Mouse (Mus musculus) liver, adult 2 months (tissue): ENCODE results near the gene Kdr. TPM values are rescaled to one million over a fixed set of nuclear protein-coding genes. Genes with fewer than 3 reads are reported as not detected.

Source experiments
- DNase-seq: peaks from one replicate; pipeline ENCODE4 v3.0.0-alpha.2; 2011; ENCODE audit warnings: low read depth, low spot score; ENCODE audit errors: extremely low read depth
- H3K27ac ChIP-seq: fragments of 200-500 bp; replicated peaks from 2 replicates; pipeline ENCODE4 v1.5.1; 2012; ENCODE audit warnings: low read depth, mild to moderate bottlenecking, control low read depth, inconsistent platforms, low read length; ENCODE audit not compliant: insufficient read depth
- H3K27me3 ChIP-seq: fragments of 200-500 bp; 2 replicates; pipeline ENCODE4 v1.6.1; 2012; ENCODE audit warnings: mild to moderate bottlenecking, moderate library complexity, low read length, inconsistent platforms; ENCODE audit not compliant: control insufficient read depth, insufficient read depth
- H3K36me3 ChIP-seq: fragments of 200-500 bp; 2 replicates; pipeline ENCODE4 v1.6.1; 2012; ENCODE audit warnings: low read length, inconsistent platforms; ENCODE audit not compliant: control insufficient read depth, insufficient read depth
- H3K4me1 ChIP-seq: fragments of 200-500 bp; 2 replicates; pipeline ENCODE4 v1.6.1; 2011; ENCODE audit warnings: low read length; ENCODE audit not compliant: control insufficient read depth, insufficient read depth
- H3K4me3 ChIP-seq: fragments of 200-500 bp; 2 replicates; pipeline ENCODE4 v1.5.1; 2011; ENCODE audit warnings: low read depth, mild to moderate bottlenecking, control low read depth, low read length, moderate library complexity; ENCODE audit not compliant: insufficient read depth
- H3K79me2 ChIP-seq: fragments of 200-500 bp; 2 replicates; pipeline ENCODE4 v1.6.1; 2012; ENCODE audit warnings: inconsistent platforms, mild to moderate bottlenecking, low read length, moderate library complexity; ENCODE audit not compliant: control insufficient read depth, insufficient read depth
- H3K9ac ChIP-seq: fragments of 200-500 bp; 2 replicates; pipeline ENCODE4 v1.6.1; 2012; ENCODE audit warnings: low read depth, mild to moderate bottlenecking, control low read depth, inconsistent platforms, low read length
- CTCF ChIP-seq: fragments of 200-500 bp; IDR thresholded peaks from 2 replicates; pipeline ENCODE4 v1.5.1; 2011; ENCODE audit warnings: low read depth, low read length, control low read depth
- POLR2A ChIP-seq: fragments of 200-500 bp; IDR thresholded peaks from 2 replicates; pipeline ENCODE4 v1.6.1; 2011; ENCODE audit warnings: low read length, control low read depth; ENCODE audit not compliant: insufficient read depth; ENCODE audit errors: extremely low read depth
- WGBS: fragments of 180-500 bp; shearing (Covaris S2); methylation state at CpG from one replicate; pipeline ENCODE4 v1.1.7; 2018; 5-methylcytosine and 5-hydroxymethylcytosine counted together
- polyA plus RNA-seq: library from polyadenylated mRNA; depleted of rRNA; stranded (reverse); fragments of >200 nt; gene quantifications from 2 replicates; pipeline ENCODE4 v1.2.3, GENCODE M21; 2012; rRNA removed
- total RNA-seq: library from RNA; depleted of rRNA; stranded (reverse); fragments of >200 nt; gene quantifications from 2 replicates; pipeline ENCODE4 v1.2.3, GENCODE M21; 2014; rRNA removed

The Kdr gene
- total and polyA plus RNA-seq, 2 experiments, result 7.8 to 33.4 TPM

DNA sequence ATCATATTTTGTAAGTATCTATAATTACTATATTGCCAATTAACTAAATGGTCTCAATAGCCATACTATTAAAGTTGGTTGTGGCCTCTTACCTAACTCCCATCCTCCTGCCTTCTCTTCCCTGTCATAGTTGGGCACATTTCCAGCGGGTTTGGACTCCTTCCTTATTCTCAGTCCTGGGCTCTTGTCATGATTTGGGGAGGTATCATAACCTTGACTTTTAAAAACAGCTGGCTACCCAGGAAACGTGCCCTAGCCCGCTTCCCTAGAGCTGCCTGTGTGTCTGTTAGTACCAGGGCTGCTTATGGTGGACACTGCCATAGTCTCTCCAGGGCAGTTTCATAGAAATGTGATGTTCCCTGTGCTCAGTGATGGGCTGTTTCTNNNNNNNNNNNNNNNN, 82.9 kb downstream of the Kdr start:
- Histone ChIP-seq H3K79me2 (no peaks in the 10 kb centered on the region), H3K9ac (no peak overlapping the region), H3K4me3 (no peak overlapping the region), H3K27ac (no peak overlapping the region), H3K4me1 (no peaks in the 10 kb centered on the region), H3K27me3 (no peaks in the 10 kb centered on the region), H3K36me3 (no peaks in the 10 kb centered on the region)
- 75% methylated on average over 3 of the region's 3 CpGs for WGBS
- no peak for DNase-seq
- no peak for TF ChIP-seq POLR2A

DNA sequence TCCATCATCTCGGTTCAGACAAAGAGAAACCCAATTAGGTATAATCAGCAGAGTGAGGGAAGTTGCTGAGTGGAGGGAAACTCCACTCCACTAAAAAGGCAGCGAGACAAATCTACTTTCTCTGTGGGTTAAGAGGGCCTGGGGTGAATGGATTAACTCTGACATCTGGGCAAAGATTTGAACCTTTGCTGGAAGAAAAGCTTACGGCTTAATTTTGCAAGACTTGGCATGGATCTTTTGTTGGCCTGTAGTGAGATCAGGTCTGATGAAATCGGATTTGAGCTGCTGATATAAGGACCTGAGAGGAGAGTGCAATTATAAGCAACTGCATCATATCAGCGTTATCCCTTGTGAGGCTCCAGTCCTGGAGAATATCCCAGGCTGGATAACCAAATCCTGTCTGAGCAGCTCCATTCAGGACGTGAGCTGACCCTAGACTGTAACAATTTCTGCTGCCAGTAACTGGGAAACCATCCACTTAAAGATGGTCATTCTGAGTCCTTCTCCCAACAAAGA, 85.2 kb downstream of the Kdr start:
- peak; percentile 37 for DNase-seq
- Histone ChIP-seq H3K27me3 (no peaks in the 10 kb centered on the region), H3K4me1 (no peaks in the 10 kb centered on the region), H3K9ac (no peak overlapping the region), H3K79me2 (no peaks in the 10 kb centered on the region), H3K27ac (no peak overlapping the region), H3K4me3 (no peak overlapping the region), H3K36me3 (no peaks in the 10 kb centered on the region)
- TF ChIP-seq CTCF, result no peak
- TF ChIP-seq POLR2A, result no peak
- WGBS, result 55% methylated on average over 6 of the region's 6 CpGs

Other genes starting within 250 kb of the Kdr start
- 7.8 and 10.0 TPM in 2 replicates for gene Srd5a3, start 161.8 kb upstream of the Kdr start, total RNA-seq
- 42.4 and 57.3 TPM in 2 replicates for gene Srd5a3, start 161.8 kb upstream of the Kdr start, polyA plus RNA-seq
- 13.9 and 15.1 TPM in 2 replicates for gene Tmem165, start 205.4 kb upstream of the Kdr start, total RNA-seq
- gene Tmem165, start 205.4 kb upstream of the Kdr start, polyA plus RNA-seq, result 10.3 and 11.0 TPM in 2 replicates